Mouse (Mus musculus) frontal cortex, adult (tissue): ENCODE measurements around the gene Lhpp.

Experiments
- ATAC-seq: cut with Nextera tagmentation; 2 replicates; pipeline ENCODE4 v1.9.2; 2017; ENCODE audit warnings: mild to moderate bottlenecking, moderate library complexity, mixed read lengths; ENCODE audit not compliant: low TSS enrichment

Gene Lhpp

DNA sequence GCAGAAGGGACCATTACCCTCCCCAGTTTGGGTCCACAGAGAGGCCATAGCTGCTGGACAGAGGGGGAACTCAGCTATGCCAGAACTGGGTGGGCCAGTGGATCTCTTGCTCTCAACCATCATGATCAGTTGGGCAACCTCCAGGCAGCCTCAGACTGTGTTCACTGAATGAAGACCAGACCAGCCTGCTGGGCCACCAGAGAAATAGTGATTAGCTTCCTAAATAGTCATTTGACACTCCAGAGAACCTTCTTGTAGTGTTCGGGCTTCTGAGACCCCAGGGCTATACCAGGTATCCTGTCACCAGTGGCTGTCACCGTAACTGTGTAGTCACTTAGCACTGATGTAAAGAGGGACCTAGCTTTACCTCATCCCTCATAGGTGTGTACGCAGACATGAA lies 71.9 kb downstream of the Lhpp start:
- ATAC-seq = no peak

DNA sequence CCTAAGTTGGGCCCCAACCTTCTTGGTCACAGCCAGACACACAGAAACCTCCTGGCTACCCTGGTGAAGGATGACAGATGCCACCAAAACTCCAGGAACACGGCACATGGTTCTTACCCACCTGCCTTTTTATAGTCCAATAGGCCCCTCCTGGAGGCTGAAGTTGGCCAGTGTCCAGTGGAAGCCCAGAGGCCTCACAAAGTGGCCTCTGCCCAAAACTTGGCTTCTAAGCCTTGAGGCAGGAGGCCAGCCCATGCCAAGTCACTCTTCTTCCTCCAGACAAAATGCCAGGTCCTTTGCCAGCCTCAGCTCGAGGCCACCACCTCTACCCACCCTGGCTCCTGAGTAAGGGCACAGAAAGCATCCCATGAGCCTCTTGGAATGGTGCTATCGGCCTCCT lies 72.5 kb downstream of the Lhpp start:
- no peak for ATAC-seq

DNA sequence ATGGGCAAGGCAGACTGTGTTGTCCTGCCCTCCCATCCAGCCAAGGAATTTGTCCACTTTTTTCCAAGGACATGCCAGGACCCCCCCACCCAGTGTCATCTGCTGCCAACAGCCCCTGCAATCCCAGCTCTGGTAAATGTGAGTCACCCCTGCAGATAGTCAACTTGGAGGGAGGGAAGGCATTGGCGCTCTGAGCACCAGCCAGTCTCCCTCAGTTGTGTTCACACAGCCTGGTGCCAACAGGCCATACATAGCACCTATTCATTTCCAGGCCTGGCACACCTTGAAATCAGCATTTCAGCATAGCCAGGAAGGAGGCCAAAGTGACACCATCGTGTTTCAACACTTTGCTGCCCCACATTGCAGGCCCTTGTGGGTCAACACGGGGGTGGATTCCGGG lies 73.5 kb downstream of the Lhpp start:
- no peak for ATAC-seq

DNA sequence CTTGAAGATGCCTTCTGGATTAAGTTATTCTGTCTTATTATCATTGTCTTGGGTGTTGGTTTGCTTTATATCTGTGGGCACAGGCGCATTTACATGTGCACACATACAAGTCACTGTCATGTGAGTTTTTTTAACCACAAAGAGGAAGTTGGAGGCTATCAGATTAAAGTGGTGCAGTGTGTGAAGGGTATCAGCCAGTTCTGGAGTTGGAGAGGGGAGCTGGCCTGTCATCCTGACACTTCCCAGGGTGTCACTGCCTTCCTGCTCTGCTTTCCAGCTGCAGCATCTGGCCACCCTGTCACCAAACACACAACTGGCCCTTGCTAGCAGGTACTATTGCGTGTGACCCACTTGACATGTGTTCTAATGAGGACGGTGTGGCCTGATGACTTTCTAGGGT lies 76.1 kb downstream of the Lhpp start:
- no peak for ATAC-seq

DNA sequence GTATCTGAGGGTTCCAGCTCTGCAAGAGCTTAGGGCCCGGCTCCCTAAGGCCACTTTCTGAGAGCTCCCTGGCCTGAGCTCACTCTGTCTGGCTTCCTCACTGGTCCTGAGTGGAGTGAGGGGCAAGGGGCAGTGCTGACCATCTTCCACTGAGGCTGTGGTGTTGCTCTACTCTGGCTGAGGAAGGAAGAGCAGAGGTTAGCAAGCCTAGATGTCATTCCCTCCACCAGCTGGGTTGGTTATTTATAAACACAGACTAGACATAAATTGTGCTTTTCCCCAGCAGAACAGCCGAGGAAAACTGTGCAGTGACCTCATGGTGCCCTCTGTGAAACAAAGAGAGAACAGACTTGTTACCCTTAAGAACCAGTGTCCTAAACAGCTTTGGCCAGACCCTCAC lies 77.5 kb downstream of the Lhpp start:
- no peak for ATAC-seq

DNA sequence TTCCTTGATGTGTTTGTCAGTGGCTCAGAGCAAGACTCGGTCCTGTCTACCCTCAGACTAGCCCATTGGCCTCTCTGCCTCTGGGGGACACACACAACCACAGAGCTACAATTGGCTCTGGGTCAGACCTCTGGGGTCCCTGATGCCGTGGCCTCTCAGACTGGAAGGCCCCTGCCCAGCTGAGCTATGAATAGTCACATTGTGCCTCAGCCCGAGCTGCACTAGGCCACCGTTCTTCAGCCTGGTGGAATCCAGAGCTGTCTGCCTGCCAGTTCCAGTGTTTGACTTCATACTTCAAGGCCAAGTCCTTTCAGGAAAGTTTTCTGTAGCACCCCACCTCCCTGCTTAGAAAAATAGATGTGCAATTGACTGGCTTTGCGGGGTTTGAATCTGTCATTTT lies 78.3 kb downstream of the Lhpp start:
- ATAC-seq = no peak

DNA sequence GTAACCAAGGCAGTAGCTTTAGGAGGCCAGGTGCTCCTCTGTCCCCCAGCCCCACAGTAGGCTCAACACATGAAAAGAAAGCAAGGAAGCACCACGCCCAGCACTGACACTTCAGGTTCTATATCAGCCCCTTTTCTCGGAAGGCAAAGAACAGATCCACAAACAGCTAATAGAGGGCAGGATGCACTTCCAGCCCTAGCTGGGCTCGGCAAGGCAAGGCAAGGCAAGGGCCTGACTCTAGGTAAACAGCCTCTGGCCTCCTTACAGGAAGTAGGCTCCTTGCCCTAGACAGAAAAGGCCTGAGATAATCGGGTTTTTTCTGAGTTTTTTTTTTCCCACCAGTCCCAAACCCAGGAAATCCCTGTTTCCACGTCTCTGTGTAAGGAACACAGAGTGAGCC lies 79.3 kb downstream of the Lhpp start:
- ATAC-seq = no peak

DNA sequence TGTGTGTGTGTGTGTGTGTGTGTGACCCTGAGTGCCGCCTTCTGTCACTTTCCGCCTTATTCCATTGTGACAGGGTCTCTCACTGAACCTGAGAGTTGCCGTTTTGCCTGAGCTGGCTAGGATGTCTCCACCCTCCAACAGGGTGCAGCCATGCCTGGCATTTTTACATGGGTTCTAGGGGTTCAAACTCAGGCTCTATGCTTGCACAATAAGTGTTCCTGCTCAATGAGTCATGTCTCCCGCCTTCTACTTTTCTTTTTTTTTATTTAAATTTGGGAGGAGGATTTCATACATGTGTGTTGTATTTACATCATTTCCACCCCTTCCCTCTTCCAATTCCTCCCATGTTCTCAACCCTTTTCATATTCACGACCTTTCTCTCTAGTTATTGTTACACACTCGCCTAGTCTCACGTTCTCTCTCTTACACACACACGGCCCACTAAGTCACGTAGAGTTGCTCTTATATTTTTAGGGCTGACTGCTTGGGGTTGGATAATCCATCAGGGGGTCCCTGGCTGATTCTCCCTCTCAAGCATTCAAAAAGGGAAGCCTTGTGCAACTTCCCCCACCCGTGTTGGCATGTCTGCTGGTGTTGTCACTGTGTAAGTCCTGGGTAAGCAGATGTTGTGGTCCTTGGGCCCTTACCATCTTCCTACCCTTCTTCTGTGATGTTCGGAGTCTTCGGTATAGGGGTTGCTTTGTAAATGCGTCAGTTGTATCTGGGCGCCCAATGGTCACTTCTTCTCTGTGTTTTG lies 80.5 kb downstream of the Lhpp start:
- no peak for ATAC-seq

DNA sequence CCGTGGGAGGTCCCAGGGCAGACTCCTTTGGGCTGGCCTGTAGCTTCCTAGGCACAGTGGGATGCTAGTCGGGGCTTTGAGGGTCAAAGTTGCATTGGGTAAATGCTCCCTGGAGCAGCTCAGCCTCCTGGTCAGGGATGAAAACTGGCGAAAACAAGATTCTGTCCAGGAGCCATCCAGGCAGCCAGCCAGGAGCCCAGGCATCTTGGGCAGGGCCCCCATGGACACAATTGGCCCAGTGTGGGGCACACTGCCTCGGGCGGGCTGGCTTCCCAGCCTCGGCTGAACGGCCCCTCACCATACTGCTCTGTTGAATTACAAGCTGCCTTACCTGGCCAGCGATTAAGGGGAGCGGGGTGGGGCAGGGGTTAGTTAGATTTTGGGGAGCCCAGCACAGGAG lies 82.3 kb downstream of the Lhpp start:
- ATAC-seq = 0 out of 2 replicates have a peak, but pooled peaks have one; percentile 31

DNA sequence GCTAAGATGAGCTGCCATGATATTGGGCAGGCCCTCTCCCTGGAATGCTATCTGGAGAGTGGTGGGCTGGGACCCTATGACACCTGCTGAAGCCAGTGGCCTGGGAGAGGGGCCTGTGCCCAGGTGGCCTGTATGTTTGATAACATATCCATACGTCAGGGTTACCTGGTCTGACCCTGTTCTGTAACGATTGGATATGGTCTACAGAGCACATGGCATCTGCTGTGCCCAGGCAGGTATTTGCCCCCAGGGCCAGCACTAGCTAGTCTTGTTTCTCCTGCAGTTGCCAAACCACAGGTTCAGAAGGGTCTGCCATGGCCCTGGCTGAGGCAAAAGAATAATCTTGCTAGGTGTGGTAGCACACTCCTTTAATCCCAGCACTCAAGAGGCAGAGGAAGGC lies 83.1 kb downstream of the Lhpp start:
- ATAC-seq = no peak

DNA sequence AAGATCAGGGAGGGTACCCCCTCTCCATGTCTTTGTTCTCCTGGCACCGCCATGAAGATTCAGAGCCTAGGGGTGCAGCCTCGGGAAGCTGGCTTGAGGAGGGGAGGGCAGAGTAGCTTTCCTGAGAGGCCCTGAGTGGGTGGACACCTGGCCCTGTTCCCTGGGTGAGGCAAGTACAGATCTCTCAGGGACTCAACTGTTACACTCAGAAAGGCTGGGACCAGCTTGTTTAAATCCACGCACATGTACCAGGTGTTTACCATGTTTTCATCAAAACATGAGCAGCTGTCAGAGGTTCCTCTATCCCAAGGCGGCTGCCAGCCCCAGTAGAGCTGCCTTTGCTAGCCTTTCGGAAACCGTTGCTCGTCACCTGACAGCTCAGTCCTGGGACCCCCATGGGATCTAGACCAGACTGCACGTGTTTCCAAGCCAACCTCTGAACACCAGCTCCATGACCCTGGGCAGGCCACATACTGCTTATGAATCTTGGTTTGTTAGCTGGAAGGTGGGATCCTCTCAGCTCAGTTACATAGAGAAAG lies 86.9 kb downstream of the Lhpp start:
- no peak for ATAC-seq

DNA sequence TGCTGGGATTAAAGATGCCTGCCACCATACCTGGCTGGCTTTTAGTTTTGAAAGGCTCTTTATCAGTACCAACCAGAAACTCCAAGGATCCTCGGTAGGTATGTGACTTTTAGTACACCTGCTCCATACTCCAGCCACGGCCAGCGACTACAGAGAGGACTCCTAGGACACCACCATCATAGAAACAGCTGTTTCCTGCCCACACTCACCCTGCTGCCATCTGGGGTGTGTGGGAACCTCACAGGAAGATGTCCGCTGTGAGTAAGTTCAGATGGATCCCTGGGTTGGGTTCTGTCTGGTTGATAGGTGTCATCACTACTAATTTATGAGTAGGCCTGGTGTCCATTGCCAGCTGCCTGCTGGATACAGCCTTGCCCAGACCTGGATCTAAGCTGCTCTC lies 88.3 kb downstream of the Lhpp start:
- peak; percentile 39; the same call in 1 of the 2 replicates for ATAC-seq

DNA sequence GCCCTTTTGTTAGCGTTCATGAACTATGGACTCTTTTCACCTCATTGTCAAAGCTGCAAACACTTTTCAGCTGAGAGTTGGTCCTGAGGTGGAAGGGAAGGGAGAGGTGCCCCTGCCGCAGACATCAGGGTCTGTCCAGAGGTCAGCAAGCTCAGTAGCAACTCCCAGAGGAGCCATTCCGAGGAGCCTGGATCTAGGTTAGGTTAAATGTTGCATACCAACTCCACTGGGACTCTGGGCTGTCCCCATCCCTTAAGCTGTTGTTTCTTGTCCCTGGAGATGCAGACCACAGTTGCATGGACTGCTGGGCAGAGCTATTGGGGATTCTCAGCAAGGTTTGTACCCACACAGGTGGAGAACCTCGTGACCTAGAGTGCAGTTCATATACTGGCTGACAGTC lies 88.7 kb downstream of the Lhpp start:
- ATAC-seq = no peak

DNA sequence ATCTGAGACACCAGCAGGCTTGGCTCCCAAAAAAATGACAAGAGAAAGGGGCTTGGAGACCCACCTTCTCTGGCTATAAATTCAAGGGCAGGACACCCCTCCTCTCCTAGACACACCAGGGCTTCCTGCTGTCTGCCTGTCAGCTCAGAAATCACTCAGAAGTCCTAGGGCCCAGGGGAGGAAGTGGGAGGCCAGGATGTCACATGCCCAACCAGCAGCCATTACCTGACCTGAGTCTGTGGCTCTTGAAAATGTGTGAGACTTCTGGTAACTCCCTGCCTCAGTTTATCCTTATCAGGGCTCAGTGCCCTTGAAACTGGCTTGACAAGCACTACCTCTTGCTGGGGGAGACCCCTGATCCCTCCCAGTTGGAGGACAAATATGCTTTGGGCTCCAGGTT lies 89.2 kb downstream of the Lhpp start:
- no peak for ATAC-seq

DNA sequence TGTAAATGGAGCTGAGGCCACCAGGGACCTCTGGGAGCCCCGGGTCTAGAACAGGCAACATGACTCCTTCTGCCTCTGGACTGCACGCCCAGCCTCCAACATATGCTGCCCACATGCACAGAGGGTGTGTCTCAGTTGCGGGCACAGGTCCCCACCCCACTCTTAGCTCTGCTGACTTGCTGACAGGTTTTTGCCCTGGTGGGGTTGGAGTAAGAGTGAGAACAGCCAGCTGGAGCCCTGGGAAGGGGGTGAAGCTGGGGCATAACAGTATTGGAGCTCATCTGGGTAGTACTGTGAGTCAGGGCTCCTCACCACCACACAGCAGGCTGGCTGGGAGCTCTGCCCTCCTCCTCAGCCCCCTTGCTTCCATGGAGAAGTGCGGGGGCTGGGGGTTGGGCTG lies 89.7 kb downstream of the Lhpp start:
- no peak for ATAC-seq

DNA sequence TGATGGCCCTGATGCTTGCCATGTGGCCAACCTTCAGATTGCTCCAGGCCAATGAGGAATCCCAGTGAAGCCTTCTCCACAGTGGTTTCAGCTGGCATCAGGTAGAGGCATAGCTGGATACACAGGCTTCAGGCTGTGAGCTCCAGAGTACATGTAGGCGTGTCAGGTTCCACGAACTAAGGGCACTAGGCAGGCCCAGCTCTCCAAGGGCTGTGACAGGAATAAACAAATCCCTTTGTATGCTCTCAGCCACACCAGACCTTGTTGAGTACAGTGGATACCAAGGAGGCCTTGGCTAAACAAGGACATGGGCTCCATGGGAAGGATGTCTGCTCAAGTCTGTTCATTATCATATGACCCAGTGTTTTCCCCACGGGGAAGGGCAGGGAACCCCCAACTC lies 91.0 kb downstream of the Lhpp start:
- ATAC-seq = no peak

DNA sequence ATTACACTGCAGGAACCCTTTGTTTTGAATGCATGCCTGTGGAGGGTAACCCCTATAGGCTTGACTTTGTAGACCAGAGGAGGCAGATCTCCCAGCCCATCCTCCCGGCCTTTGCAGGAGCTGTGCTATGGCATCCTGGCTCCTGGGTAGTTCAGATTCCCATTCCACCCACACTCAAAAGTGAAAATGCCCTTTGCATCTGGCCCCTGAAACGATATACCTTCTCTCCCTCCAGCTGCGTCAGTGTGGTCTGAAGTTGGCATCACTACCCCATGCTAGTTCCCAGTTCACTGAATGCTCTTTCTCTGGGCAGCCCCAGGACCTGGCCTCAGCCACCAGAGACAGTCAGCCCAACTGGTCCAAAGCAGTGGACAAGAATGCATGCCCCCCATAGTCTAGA lies 91.6 kb downstream of the Lhpp start:
- ATAC-seq = no peak

DNA sequence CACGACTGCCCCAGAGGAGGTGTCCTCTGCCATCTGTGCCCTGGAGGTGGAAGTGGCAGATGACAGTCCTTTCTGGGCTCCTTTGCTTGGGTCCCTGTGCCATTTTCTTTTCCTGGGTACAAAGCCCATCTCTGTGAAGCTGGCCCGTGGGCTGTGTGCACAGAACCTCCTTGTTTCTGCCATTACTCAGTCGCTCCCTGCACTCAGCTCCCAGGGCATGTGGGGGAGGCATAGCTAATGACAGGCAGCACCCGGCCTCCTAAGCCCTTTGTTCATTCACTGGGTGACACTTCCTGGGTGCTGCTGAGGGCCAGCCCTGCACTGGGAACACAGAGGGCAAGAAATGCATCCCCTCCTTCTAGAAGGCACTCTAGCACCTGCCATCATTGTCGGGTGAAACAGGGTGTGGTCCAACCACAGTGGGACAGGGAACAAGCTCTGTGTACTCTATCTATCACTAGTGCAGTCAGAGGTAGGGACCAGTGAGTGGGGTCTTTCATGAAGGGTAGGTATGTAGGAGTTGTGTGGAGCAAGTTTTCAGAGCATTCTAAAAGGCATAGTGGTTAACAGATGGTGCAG lies 92.1 kb downstream of the Lhpp start:
- ATAC-seq = peak; percentile 36

DNA sequence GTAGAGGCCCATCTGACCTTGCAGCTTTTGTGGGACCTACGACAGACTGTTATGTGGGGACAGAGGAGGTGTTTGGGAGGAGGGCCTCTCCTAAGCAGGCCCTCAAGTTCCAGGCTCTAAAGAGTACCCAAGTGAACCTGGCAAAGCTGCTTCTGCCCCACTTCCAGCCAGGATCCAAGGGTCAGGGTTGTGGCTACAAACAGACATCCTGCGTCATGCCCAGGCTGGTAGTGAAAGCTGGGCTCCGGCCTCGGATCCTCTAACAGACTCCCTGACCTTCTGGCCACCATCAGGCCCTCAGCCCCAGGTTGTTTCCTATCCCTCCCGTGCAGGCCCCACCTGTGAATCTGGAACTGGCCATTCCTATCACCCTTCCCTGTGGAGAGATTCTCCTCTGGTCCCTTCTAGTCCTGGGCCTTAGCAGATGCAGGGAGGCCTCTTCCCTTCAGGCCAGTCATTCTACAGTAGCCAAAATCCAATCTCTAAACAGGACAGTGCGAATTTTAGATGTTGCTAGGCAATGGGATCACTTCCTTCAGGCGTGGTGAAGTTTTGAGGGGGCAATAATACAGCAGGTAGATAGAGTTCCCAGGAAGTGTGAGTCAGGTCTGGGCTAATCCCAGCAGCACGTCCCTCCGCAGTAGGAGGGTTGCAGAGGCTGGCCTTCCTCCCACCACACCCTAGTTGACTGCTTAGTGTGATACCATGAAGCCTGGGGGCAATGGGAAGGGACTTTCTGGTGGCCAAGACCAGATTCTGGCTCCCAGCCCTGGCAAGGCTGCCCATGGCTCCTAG lies 93.3 kb downstream of the Lhpp start:
- ATAC-seq = no peak

DNA sequence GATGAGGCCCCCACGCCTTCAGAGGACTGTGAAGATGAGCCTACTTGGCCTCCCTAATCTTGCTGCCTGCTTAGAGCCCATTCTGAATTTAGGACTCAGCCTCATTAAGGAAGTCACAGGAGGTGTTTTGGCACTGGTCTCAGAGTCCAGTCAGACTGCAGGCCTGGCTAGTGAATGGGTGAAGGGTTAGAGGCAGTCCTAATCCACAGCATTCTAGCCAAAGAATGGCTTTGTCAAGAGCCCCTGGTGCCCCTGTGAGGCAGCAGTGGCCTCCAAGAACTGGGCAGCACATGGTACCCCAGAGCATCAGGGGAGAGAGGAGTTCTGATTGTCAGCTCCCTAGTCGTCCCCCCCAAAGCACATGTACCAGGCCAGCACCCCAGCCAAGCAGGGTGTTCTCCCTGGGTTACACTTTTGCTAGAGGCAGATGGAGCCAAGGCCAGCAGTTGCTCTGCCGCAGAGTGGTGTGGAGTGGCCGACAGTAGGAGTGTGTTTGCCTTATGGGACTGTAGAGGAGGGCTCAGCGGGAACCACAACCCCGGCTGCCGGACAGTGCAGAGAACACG lies 94.0 kb downstream of the Lhpp start:
- ATAC-seq = no peak

DNA sequence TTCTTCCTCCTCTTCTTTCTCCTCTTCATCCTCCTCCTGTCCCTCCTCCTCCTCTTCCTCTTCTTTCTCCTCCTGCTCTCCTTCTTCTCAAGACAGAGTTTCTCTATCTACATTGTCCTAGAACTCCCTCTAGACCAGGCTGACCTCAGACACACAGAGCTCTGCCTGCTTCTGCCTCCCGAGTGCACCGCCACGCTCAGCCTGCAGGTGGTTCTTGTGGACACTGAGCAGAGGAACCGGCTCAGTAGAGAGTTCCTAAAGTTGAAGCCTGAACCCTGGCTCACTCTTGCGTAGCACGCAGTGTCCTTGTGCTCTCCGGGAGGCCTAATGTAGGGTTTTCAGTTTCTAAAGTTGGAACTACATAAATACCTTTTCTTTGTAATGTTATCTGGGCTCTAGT lies 94.7 kb downstream of the Lhpp start:
- no peak for ATAC-seq

DNA sequence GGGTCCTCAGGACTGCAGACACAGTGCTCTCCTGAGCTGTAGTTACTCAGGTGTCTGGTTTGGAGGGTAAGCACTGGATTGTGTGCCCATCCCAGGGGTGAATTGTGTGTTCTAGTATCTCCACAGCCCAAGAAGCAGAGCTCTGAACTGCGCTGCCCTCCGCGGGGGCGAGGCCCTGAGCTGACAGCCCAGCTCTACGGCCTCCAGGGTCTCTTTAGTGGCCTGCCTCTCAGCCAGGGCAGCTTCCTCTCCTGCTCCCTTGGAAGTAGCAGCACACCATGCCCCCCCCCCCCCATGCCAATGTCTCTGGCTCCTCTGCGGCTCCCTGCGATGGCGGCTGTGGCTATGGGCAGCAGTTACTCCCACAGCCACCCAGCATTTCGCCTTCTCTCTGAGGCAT lies 101.1 kb downstream of the Lhpp start:
- no peak for ATAC-seq
